Mouse (Mus musculus) E14TG2a.4 (cell line): ENCODE data around the gene Tnni3k.

Experiments
- CTCF ChIP-seq: conservative IDR thresholded peaks from 2 replicates; pipeline ENCODE4 v1.5.1; 2014; ENCODE audit warnings: low read length
- NANOG ChIP-seq: IDR thresholded peaks from 2 replicates; pipeline ENCODE4 v1.6.1; 2014; ENCODE audit warnings: borderline replicate concordance, low read length, mixed read lengths

- no peak for TF ChIP-seq CTCF
- no peak for TF ChIP-seq NANOG
Measured at GRCm38 (mm10) chr3:155099266-155099665, 44.1 kb upstream of the Tnni3k start.
